Mouse (Mus musculus) left cerebral cortex, postnatal 25 days (tissue): Measurements from ENCODE around the gene Prkaca. TPM values are rescaled to one million over a fixed set of nuclear protein-coding genes. Genes with fewer than 3 reads are reported as not detected.
"Not testable (repeated sequence)": the region's sequence is repeated elsewhere in the genome, so short reads cannot be mapped to it uniquely, and the experiment has no call there.

Source experiments
- DNase-seq, 2 experiments: peaks; one replicate each; pipeline ENCODE4 v3.0.0; 2022; ENCODE audit warnings: low spot score in 2 of 2, mixed read lengths in 1 of 2
- intact Hi-C: fragments of 180-260 bp; cut with DNase I; formaldehyde crosslinking; loops from one replicate; pipeline ENCODE4 v1.15.1; 2025
- total RNA-seq, 2 experiments: library from RNA; stranded (reverse); gene quantifications; 2 replicates each; pipeline ENCODE4 v1.2.3; 2021

Gene Prkaca
- total RNA-seq, 2 experiments from 2014 or later: 250 to 258 TPM

- DNase-seq: peak in 1 of 2 experiments; percentile 30
- intact Hi-C loops: loop anchor here (2.0 kb wide), 1 partner anchor 23 kb away; the partner anchor contains the start of gene Samd1
Observed at GRCm38 (mm10) chr8:83973161-83974031, 603 bp downstream of the Prkaca start.

DNA sequence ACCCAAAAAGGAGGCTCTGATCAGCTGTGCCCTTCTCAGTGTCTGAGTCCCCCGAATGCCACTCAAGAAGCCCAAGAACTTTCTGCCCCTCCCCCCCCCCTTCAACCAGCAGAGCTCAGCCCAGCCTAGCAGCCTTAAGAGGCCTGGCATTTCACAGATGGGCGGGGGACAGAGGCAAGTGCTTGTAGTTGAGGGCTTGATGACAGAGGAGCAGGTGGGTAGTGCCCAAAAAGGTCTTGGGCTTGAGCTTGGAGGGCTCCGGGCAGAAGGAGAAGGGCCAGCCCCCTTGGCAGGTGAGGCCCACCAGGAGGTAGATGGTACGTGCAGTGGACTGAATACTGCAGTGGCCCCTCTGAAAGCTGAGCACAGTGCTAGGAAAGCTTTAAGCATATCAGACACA, 1.7 kb downstream of the Prkaca start:
- intact Hi-C loops: no loop called here
- no peak for DNase-seq

- DNase-seq: no peak
- intact Hi-C loops: no loop called here
Observed at GRCm38 (mm10) chr8:83976101-83976630, 3.4 kb downstream of the Prkaca start.

- intact Hi-C loops: no loop called here
- no peak for DNase-seq
Observed at GRCm38 (mm10) chr8:83976779-83977350, 4.1 kb downstream of the Prkaca start.

GRCm38 (mm10) chr8:83977646-83978045, 4.9 kb downstream of the Prkaca start:
- intact Hi-C loops: no loop called here
- DNase-seq: no peak

DNA sequence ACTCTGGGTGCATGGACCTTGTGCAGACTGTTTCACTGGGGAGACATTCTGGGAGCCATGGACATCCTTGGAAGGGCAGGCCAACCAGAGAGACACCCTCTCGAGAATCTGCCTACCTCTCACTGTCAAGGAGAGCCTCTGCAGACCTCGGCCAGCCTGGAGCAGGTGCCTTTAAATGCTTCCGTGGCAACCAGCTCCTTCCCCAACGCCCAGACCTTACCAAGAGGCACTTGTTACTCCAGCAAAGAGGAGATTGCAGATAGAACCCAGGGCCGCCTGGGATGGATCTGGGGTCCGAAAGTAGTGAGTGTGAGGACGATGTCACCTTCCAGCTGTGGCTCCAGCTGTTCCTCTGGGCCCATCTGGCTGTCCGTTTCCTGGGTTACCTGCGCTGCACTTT, 5.4 kb downstream of the Prkaca start:
- intact Hi-C loops: no loop called here
- no peak for DNase-seq

- intact Hi-C loops: no loop called here
- no peak for DNase-seq
Observed at GRCm38 (mm10) chr8:83980250-83980649, 7.5 kb downstream of the Prkaca start.

DNA sequence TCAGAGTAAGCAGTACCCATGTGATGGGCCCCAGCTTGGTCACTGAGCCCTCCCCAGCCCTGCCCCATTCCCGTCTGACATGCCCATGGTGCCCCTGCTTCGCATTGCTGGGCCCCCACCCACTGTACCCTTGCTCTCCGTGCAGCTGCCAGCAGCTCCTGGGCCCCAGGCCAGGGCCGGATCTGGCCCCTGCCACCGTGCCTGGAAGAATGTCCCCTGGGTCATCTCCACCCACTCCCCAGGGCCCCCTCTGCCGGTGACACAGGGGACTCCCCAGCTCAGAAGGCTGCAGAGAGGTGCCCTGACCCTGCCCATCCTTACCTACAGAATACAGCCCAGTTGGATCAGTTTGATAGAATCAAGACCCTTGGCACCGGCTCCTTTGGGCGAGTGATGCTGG, 8.1 kb downstream of the Prkaca start:
- no peak for DNase-seq
- intact Hi-C loops: no loop called here

DNA sequence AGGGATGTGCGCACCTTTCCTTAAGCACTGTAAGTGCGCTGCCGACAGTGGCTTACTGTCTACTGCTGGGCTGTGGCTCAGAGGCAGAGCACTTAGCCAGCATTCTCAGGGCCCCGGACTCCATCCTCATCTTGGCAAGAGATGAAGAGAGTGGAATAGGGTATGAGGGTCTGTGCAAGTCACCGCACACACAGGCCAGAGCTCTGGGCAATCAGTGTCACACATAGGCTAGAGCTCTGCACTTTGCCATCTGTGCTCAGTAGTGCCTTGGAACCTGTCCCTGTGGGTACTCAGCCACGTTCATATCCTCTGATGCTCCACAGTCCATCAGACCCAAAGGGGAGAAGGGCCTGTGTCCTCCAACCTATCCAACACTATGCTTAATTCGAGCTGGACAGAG, 8.7 kb downstream of the Prkaca start:
- no peak for DNase-seq
- intact Hi-C loops: no loop called here

DNA sequence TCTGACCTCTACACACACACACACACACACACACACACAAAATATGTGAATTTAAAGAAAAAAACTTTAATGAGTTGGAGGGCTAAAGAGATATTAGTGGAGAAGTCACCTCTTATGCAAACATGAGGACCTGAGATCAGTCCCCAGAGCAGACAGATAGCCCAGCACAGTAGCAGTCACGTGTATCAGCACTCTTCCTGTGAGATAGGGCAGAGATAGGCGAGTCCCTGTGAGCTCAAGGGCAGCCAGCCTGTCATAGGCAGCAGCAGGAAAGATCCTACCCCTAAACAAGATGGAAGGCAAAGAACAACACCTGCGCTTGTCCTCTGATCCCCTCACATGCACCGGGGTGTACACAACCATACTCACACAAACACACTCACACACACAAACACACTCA, 9.7 kb downstream of the Prkaca start:
- intact Hi-C loops: no loop called here
- no peak for DNase-seq

- intact Hi-C loops, DNase-seq: not testable (repeated sequence)
Observed at GRCm38 (mm10) chr8:83983222-83983621, 10.4 kb downstream of the Prkaca start.

- intact Hi-C loops: no loop called here
- no peak for DNase-seq
Observed at GRCm38 (mm10) chr8:83989243-83989642, 16.4 kb downstream of the Prkaca start.

DNA sequence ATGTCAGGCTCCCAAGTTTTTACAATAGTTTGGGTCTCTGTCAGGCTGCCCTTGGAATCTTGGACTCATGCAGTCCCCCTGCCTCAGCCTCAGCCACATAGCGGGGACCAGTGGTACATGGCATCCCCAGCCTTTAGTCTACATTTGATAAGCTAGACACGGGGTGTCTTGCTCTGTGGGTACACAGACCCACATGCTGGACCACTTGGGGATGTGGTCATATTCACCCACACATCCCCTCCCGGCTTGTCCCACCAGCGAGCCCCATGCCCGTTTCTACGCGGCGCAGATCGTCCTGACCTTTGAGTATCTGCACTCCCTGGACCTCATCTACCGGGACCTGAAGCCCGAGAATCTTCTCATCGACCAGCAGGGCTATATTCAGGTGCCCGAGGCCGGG, 17.4 kb downstream of the Prkaca start:
- intact Hi-C loops: no loop called here
- no peak for DNase-seq

- intact Hi-C loops: no loop called here
- DNase-seq: no peak
Observed at GRCm38 (mm10) chr8:83992488-83992887, 19.7 kb downstream of the Prkaca start.

DNA sequence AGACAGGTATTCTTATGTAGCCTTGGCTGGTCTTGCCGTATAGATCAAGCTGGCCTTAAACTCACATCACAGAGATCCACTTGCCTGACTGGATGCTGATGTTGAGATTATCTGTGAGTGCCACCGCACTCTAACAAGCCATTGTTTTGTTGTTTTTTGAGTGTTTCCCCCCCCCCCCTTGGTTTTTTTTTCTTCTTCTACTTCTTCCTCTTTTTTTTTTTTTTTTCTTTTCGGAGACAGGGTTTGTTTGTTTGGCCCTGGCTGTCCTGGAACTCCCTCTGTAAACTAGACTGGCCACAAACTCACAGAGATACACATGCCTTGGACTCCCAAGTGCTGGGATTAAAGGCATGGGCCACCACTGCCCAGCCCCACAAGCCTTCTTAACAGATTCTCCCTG, 21.2 kb downstream of the Prkaca start:
- DNase-seq: no peak
- intact Hi-C loops: no loop called here

DNA sequence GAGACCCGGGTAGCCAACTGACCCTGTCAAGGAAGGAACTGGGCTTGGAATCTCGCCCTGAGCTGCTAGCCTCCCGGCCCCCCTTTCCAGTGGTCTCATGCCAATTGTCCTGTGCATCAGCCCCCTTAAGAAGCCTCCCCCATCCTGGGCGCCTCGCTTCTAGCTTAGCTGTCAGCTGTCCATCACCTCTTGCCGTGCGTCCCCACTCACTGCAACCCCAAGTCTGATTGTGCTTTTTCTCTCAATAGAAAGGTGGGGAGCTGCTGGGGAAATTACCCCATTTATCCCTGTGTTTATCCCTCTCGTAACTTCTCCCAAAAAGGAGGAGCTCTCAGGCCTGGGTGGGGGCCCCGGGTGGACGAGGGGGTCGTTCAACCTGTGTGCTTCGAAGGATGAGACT, 23.2 kb downstream of the Prkaca start:
- intact Hi-C loops: loop anchor here (2.0 to 5.0 kb wide), 2 partner anchors 23 to 981 kb away; partner anchors contain the start of genes Junb and Prkaca
- no peak for DNase-seq

GRCm38 (mm10) chr8:83996567-83997505, 24.0 kb downstream of the Prkaca start:
- intact Hi-C loops: loop anchor here (1.0 to 5.0 kb wide), 3 partner anchors 24 to 980 kb away; partner anchors contain the start of genes Junb and Prkaca
- DNase-seq: peak; percentile 73 to 81

- intact Hi-C loops: loop anchor here (1.0 to 5.0 kb wide), 3 partner anchors 25 to 980 kb away; partner anchors contain the start of genes Junb and Prkaca
- DNase-seq: peak; percentile 56 to 65
Observed at GRCm38 (mm10) chr8:83997511-83998141, 24.8 kb downstream of the Prkaca start, which contains the start of gene Samd1. Gene Samd1, plus strand, starts transcription at chr8:83997672.
